Mouse (Mus musculus): Measurements from ENCODE around the gene Asna1. TPM values are rescaled to one million over a fixed set of nuclear protein-coding genes. Genes with fewer than 3 reads are reported as not detected.
A peak's percentile ranks its signal among the peaks of the same experiment; 100 is the strongest.

Gene Asna1
- polyA plus RNA-seq, 1 experiment from 2014 or later: 83.1 TPM

DNA sequence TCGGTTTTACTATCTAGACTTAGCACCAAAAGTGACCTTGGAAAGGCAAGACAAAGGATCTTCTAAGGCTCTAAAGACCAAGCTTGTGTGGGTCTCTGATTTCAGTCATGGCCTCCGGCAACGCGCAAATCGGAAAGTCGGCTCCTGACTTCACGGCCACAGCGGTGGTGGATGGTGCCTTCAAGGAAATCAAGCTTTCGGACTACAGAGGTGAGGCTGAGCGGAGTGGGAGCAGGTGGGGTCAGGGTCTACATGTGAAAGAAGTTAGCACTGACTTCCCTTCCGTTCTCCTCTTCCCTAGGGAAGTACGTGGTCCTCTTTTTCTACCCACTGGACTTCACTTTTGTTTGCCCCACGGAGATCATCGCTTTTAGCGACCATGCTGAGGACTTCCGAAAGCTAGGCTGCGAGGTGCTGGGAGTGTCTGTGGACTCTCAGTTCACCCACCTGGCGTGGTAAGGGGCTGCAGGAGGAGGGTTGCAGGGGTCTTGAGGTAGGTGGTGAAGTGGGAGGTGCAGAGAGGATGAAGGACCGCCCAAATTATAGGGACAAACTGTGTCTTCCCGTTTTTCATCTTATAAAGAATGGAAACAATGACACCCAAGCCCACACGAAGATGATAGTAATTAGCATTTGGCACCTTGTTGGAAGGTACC is 54.8 kb downstream of the Asna1 start:
- Histone ChIP-seq H3K27ac (ENCODE audit: low read length) (peak overlapping the region; percentile 65; the same call in 1 of the 2 replicates), H3K27me3 (replicated peaks; ENCODE audit: insufficient read depth, low read length) (no peaks in the 10 kb centered on the region), H3K36me3 (ENCODE audit: insufficient read depth, low read length) (peaks cover 3% of the 10 kb centered on the region; the same call in 1 of the 2 replicates), H3K9me3 (ENCODE audit: low read length) (no peaks in the 10 kb centered on the region), H3K4me1 (ENCODE audit: insufficient read depth, low read depth, low read length) (peaks cover 20% of the 10 kb centered on the region; the same call in 1 of the 2 replicates), H3K4me3 (ENCODE audit: low read depth, low read length) (peak overlapping the region; percentile 51), H3K9ac (replicated peaks; ENCODE audit: low read depth) (peak overlapping the region; percentile 54), H3K4me2 (replicated peaks; ENCODE audit: low read depth, low read length) (peak overlapping the region; percentile 87)
- ATAC-seq: no peak
- TF ChIP-seq EP300 (IDR thresholded peaks at IDR 0.05) (no peak), CTCF (IDR thresholded peaks at IDR 0.05) (no peak)
- 5% methylated on average over 21 of the region's 21 CpGs for WGBS
- no peak for DNase-seq (ENCODE audit: low spot score)

- H3K9me3 ChIP-seq (ENCODE audit: low read length): no peaks in the 10 kb centered on the region
Measured at GRCm38 (mm10) chr8:84969241-84970134, 55.6 kb downstream of the Asna1 start, which contains the start of the genes Gm49661, Prdx2 and Rnaseh2a. Gene Gm49661, minus strand, starts transcription at chr8:84969433. Gene Prdx2, plus strand, starts transcription at chr8:84969587. Gene Rnaseh2a, minus strand, starts transcription at chr8:84969767.

GRCm38 (mm10) chr8:84968650-84969049 is 56.4 kb downstream of the Asna1 start:
- peak; percentile 56 for DNase-seq (ENCODE audit: low spot score)
- TF ChIP-seq CTCF (IDR thresholded peaks at IDR 0.05) (no peak), EP300 (IDR thresholded peaks at IDR 0.05) (no peak)
- peak overlapping the region; percentile 87 for H3K27ac ChIP-seq (ENCODE audit: low read length)
- H3K4me1 ChIP-seq (ENCODE audit: insufficient read depth, low read depth, low read length): peaks cover 24% of the 10 kb centered on the region; the same call in 1 of the 2 replicates
- H3K4me3 ChIP-seq (ENCODE audit: low read depth, low read length): peak overlapping the region; percentile 51
- 4% methylated on average over 2 of the region's 2 CpGs for WGBS
- no peaks in the 10 kb centered on the region for H3K27me3 ChIP-seq (replicated peaks; ENCODE audit: insufficient read depth, low read length)
- peak overlapping the region; percentile 54; the same call in 1 of the 2 replicates for H3K9ac ChIP-seq (replicated peaks; ENCODE audit: low read depth)
- peak overlapping the region; percentile 87 for H3K4me2 ChIP-seq (replicated peaks; ENCODE audit: low read depth, low read length)
- peaks cover 3% of the 10 kb centered on the region; the same call in 1 of the 2 replicates for H3K36me3 ChIP-seq (ENCODE audit: insufficient read depth, low read length)
- no peak for ATAC-seq
- no peaks in the 10 kb centered on the region for H3K9me3 ChIP-seq (ENCODE audit: low read length)

More at GRCm38 (mm10) chr8:84969241-84970134, 55.6 kb downstream of the Asna1 start, which contains the start of the genes Gm49661, Prdx2 and Rnaseh2a:
- ATAC-seq (peak; percentile 70), DNase-seq (ENCODE audit: low spot score) (peak; percentile 84)
- TF ChIP-seq EP300 (IDR thresholded peaks at IDR 0.05): no peak
- TF ChIP-seq CTCF (IDR thresholded peaks at IDR 0.05): no peak
- Histone ChIP-seq H3K4me3 (ENCODE audit: low read depth, low read length) (peak within 1 kb of the TSS; percentile 51), H3K9ac (replicated peaks; ENCODE audit: low read depth) (peak within 1 kb of the TSS; percentile 54), H3K27ac (ENCODE audit: low read length) (peak within 1 kb of the TSS; percentile 87), H3K4me2 (replicated peaks; ENCODE audit: low read depth, low read length) (peak within 1 kb of the TSS; percentile 87), H3K27me3 (replicated peaks; ENCODE audit: insufficient read depth, low read length) (no peaks in the 10 kb centered on the region), H3K4me1 (ENCODE audit: insufficient read depth, low read depth, low read length) (peaks cover 24% of the 10 kb centered on the region; the same call in 1 of the 2 replicates), H3K36me3 (ENCODE audit: insufficient read depth, low read length) (peaks cover 3% of the 10 kb centered on the region; the same call in 1 of the 2 replicates)
- under 1% methylated on average over 49 of the region's 56 CpGs for WGBS

Small RNA genes lying within 50 kb of the gene (microRNA-seq; reads per million reads assigned to microRNA genes)
- not detected for gene Mir7070

Other genes starting within 250 kb of the Asna1 start
- 38.8 and 45.1 TPM in 2 replicates for gene Nfix, start 224.9 kb downstream of the Asna1 start, polyA plus RNA-seq (2015; fragmentation: Nextera tagmentation; extraction: Ambion mirVana)
- 6.2 and 6.8 TPM in 2 replicates for gene Dand5, start 202.5 kb downstream of the Asna1 start, polyA plus RNA-seq (2015; fragmentation: Nextera tagmentation; extraction: Ambion mirVana)
- gene Gadd45gip1, start 193.8 kb downstream of the Asna1 start, polyA plus RNA-seq (2015; fragmentation: Nextera tagmentation; extraction: Ambion mirVana): 24.4 and 24.8 TPM in 2 replicates
- 77.9 and 85.7 TPM in 2 replicates for gene Rad23a, start 184.6 kb downstream of the Asna1 start, polyA plus RNA-seq (2015; fragmentation: Nextera tagmentation; extraction: Ambion mirVana)
- gene Calr, start 178.3 kb downstream of the Asna1 start, polyA plus RNA-seq (2015; fragmentation: Nextera tagmentation; extraction: Ambion mirVana): 318 and 405 TPM in 2 replicates
- 44.0 and 44.6 TPM in 2 replicates for gene Farsa, start 168.3 kb downstream of the Asna1 start, polyA plus RNA-seq (2015; fragmentation: Nextera tagmentation; extraction: Ambion mirVana)
- 11.1 and 11.4 TPM in 2 replicates for gene Syce2, start 153.2 kb downstream of the Asna1 start, polyA plus RNA-seq (2015; fragmentation: Nextera tagmentation; extraction: Ambion mirVana)
- 16.2 and 21.1 TPM in 2 replicates for gene Gcdh, start 131.4 kb downstream of the Asna1 start, polyA plus RNA-seq (2015; fragmentation: Nextera tagmentation; extraction: Ambion mirVana)
- gene Klf1, start 123.4 kb downstream of the Asna1 start, polyA plus RNA-seq (2015; fragmentation: Nextera tagmentation; extraction: Ambion mirVana): 0.69 and 1.1 TPM in 2 replicates
- gene Dnase2a, start 116.7 kb downstream of the Asna1 start, polyA plus RNA-seq (2015; fragmentation: Nextera tagmentation; extraction: Ambion mirVana): 24.0 and 29.1 TPM in 2 replicates
- gene Mast1, start 87.9 kb downstream of the Asna1 start, polyA plus RNA-seq (2015; fragmentation: Nextera tagmentation; extraction: Ambion mirVana): 0.32 and 0.33 TPM in 2 replicates
- not detected in 2 replicates for gene Rtbdn, start 78.3 kb downstream of the Asna1 start, polyA plus RNA-seq (2015; fragmentation: Nextera tagmentation; extraction: Ambion mirVana)
- 1.1 TPM in 1 of 2 replicates, not detected in the other for gene Gm49661, start 55.8 kb downstream of the Asna1 start, polyA plus RNA-seq (2015; fragmentation: Nextera tagmentation; extraction: Ambion mirVana)
- 337 and 356 TPM in 2 replicates for gene Prdx2, start 55.7 kb downstream of the Asna1 start, polyA plus RNA-seq (2015; fragmentation: Nextera tagmentation; extraction: Ambion mirVana)
- 46.4 and 55.7 TPM in 2 replicates for gene Rnaseh2a, start 55.5 kb downstream of the Asna1 start, polyA plus RNA-seq (2015; fragmentation: Nextera tagmentation; extraction: Ambion mirVana)
- 69.0 and 126 TPM in 2 replicates for gene Junb, start 46.6 kb downstream of the Asna1 start, polyA plus RNA-seq (2015; fragmentation: Nextera tagmentation; extraction: Ambion mirVana)
- 19.2 and 22.3 TPM in 2 replicates for gene Hook2, start 34.7 kb downstream of the Asna1 start, polyA plus RNA-seq (2015; fragmentation: Nextera tagmentation; extraction: Ambion mirVana)
- not detected in 2 replicates for gene Best2, start 10.8 kb downstream of the Asna1 start, polyA plus RNA-seq (2015; fragmentation: Nextera tagmentation; extraction: Ambion mirVana)
- 116 and 126 TPM in 2 replicates for gene Trir, start 1.5 kb upstream of the Asna1 start, polyA plus RNA-seq (2015; fragmentation: Nextera tagmentation; extraction: Ambion mirVana)
- 16.4 and 18.0 TPM in 2 replicates for gene Tnpo2, start 11.6 kb upstream of the Asna1 start, polyA plus RNA-seq (2015; fragmentation: Nextera tagmentation; extraction: Ambion mirVana)
- 34.8 and 35.6 TPM in 2 replicates for gene Fbxw9, start 34.8 kb upstream of the Asna1 start, polyA plus RNA-seq (2015; fragmentation: Nextera tagmentation; extraction: Ambion mirVana)
- gene Gm5741, start 42.7 kb upstream of the Asna1 start, polyA plus RNA-seq (2015; fragmentation: Nextera tagmentation; extraction: Ambion mirVana): not detected in 2 replicates
- gene Dhps, start 46.5 kb upstream of the Asna1 start, polyA plus RNA-seq (2015; fragmentation: Nextera tagmentation; extraction: Ambion mirVana): 44.2 and 48.3 TPM in 2 replicates
- 88.9 and 95.6 TPM in 2 replicates for gene Wdr83os, start 55.5 kb upstream of the Asna1 start, polyA plus RNA-seq (2015; fragmentation: Nextera tagmentation; extraction: Ambion mirVana)
- gene Wdr83, start 56.0 kb upstream of the Asna1 start, polyA plus RNA-seq (2015; fragmentation: Nextera tagmentation; extraction: Ambion mirVana): 26.7 and 27.0 TPM in 2 replicates
- 38.4 and 40.6 TPM in 2 replicates for gene Man2b1, start 58.0 kb upstream of the Asna1 start, polyA plus RNA-seq (2015; fragmentation: Nextera tagmentation; extraction: Ambion mirVana)
- gene Zfp791, start 97.8 kb upstream of the Asna1 start, polyA plus RNA-seq (2015; fragmentation: Nextera tagmentation; extraction: Ambion mirVana): 1.5 and 1.6 TPM in 2 replicates
- gene Cks1brt, start 126.6 kb upstream of the Asna1 start, polyA plus RNA-seq (2015; fragmentation: Nextera tagmentation; extraction: Ambion mirVana): not detected in 2 replicates
- not detected in 2 replicates for gene Olfr371, start 200.7 kb upstream of the Asna1 start, polyA plus RNA-seq (2015; fragmentation: Nextera tagmentation; extraction: Ambion mirVana)